Mouse (Mus musculus): ENCODE results near the gene Sema3e.

DNA sequence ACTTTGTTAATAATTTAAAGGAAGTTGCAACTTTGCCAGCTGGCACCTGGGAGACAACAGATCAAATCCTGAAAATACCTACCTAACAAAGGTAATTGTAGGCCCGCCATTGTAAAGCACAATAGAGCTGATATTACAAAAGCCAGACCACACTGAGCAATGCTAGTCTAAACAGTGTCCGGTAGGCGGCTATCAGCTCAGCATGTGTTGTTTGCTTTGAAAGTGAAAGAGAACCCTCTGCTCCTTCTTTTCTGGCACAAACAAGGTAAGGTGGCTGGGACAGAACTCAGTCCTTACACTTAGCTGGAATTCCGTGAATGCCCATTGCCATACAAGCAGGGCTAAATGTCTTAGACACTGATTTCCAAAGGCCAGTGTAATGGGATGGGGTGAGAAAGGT is 7.0 kb downstream of the Sema3e start:
- TF ChIP-seq POLR2A (IDR thresholded peaks at IDR 0.05; ENCODE audit: control insufficient read depth, extremely low read depth, insufficient read depth, low read length, poor library complexity) (no peak), CTCF (IDR thresholded peaks at IDR 0.05; ENCODE audit: borderline replicate concordance, control insufficient read depth, extremely low read depth, insufficient read depth, low read length, poor library complexity) (no peak)
